Mouse (Mus musculus): ENCODE results near the gene Gm17409.

The Gm17409 gene

DNA sequence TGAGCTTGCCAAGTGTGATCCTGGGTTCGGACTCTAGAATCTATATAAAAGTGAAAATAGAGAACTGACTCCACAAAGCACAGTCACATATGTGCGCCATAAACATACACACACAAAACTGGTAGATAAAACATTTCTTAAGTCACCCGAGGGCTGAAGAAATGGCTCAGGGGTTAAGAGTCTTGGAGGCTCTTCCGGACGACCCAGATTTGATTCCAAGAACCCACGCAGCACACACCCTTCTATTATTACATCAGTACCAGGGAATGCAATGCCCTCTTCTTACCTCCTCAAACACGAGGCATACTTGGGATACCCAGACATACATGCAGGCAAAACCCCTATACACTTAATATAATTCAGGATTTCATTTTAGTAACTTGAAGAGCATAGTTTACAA, at the start of gene Gm17409:
TSS of gene Gm17409 (plus strand) at position 301 of the 400 bp plus-strand sequence.
- CTCF ChIA-PET, result no interaction called here

DNA sequence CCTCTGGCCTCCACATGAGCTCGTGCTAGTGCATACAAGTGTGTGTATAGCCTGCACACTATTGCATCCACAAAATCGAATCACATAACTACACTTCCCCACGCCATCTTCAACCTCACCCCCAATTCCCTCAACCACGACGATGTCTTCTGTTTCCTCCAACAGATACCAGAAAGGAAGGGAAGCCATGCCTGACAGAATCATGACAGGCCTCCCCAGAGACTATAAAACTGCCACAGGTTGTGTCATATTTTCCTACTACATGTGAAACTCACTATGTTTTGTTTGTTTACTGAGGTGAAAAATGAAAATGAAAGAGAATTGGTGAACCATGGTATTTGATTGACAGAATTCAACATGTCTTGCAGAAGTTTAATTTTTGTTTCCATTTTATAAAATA, 46.6 kb upstream of the Gm17409 start:
- CTCF ChIA-PET, result interaction anchor here (0.7 kb wide), 1 partner anchor 10 kb away, joined by 3 read pairs; no protein-coding TSS in a partner anchor

DNA sequence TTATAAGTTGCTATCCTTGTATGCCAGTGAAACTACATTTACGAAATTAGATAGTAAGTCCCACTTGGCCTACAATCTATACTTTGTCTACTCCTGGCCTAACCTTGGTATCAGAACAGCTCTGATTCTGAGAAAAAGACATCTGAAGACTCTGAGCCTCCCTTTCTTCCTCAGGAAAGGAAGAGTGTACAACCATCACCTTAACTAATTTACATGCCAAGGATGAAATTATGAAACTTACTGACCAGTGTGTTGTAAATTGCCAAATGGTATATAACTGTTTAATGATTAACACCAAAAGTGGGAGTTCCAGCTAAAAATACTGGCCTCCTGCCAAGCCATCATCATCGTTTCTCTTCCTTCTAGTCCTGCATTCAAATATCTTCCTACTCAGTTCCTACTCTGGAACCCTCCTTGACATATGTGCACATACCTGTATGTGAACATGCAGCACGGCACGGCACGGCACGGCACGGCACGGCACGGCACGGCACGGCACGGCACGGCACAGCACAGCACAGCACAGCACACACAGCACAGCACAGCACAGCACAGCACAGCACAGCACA, 44.4 kb upstream of the Gm17409 start:
- CTCF ChIA-PET, result no interaction called here

DNA sequence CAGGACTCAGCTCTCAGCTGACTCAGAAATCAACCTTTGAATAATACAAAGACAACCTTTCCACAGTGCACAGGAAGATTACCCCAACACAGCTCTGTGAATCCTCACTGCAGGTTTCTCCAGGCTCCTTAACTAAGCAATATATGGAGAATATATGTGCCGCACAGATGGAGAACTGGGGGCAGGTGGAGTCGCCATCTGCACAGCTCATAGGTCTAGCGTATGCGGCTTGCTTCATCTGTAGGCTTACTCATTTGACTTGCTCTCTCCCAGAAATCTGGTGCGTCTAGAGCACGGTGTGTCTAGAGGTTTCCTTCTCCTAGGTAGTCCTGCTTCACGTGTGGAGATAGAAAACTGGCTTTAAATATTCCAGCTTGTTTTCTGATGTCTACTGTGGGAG, 37.7 kb upstream of the Gm17409 start:
- CTCF ChIA-PET, result no interaction called here

DNA sequence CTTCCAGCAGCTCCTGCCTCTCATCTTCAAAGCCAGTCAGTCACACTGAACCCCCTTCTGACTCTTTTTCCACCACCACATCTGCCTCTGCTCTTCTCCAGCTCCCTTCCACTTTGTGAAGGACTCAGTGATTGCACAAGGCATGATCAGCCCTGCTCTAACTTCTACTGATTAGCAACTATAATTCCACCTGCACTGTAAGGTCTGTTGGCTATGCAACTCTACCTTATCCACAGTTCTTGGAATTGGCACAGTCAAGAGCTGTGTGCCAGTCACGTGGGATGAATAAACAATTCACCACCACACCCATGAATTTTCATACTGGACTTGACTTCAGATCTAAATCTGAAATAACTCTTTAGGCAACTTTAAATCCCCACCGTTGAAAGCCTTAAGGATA, 36.6 kb upstream of the Gm17409 start:
- CTCF ChIA-PET, result interaction anchor here (0.9 kb wide), 1 partner anchor 10 kb away, joined by 3 read pairs; no protein-coding TSS in a partner anchor

DNA sequence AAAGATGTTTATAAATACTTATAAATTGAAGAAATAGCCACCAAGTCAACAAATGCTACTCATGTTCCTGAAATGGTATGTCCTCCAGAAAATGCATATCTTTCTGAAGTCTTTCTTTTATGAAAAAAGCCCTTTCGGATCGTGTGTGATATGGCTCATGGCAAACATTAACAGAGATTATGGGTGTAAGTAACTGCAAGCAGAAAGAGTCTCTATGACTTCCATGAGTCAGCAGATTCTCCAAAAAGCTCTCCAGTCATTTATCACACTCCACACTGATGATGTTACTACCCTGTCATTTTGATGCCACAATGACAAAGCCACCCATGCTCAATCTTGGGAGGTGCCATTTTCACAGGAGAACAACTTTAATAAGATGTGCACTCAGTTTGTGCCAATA, 35.5 kb upstream of the Gm17409 start:
- CTCF ChIA-PET, result no interaction called here

DNA sequence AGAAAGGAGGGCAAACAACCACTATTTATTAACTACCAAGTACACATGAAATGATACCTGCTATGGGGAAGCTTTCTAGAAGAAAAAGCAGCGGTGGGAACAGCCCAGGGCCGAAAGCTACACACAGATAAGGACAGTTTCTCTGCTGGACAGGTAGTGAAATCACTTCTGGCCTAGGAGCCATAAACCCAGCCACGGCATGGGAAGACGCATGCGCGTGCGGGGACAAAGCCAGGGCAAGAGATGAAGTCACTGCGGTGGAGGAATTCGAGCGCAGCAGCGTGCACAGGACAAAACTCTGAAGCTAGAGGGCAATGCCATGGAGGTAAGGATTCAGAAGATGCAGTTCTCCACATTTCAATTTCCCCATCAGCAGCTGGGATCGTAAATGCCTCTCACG, 34.4 kb upstream of the Gm17409 start:
- CTCF ChIA-PET, result no interaction called here

DNA sequence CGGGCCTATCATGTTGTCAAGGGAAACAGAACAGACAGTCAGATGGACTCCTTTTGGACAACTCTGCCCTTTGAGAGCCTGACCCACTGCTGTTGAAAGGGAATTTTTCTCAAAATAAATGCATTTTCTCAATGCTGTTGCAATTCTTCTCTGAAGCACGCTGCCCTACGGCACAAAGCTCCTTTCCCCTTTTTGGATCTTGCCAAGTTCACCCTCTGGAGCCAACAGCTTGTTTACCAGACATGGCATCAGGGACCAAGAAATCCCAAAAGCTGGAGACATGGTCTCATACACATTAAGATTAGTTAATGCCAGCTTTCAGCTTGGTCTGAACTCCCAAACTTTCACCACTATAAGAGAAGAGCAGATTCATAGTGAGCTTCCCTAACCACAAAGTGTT, 33.0 kb upstream of the Gm17409 start:
- CTCF ChIA-PET, result interaction anchor here (0.6 kb wide), 1 partner anchor 1003 kb away, joined by 4 read pairs; no protein-coding TSS in a partner anchor

DNA sequence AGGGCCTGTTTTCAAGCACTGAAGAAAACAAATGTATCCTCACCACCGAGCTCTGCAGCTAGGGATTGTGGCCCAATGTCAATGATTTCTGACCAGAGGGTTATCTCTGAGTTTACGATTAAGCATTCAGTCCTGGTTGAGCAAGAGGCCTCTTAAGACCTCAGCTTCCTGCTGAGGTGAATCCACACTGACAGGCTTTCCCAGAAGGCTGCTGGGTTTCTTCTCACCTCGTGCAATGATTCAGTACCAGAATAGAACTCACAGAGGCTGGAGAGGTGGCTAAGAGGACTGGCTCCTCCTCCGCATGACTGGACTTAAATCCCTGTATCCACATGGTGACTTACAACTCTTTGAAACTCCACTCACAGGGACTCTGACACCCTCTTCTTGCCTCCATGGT, 26.8 kb upstream of the Gm17409 start:
- CTCF ChIA-PET, result no interaction called here

DNA sequence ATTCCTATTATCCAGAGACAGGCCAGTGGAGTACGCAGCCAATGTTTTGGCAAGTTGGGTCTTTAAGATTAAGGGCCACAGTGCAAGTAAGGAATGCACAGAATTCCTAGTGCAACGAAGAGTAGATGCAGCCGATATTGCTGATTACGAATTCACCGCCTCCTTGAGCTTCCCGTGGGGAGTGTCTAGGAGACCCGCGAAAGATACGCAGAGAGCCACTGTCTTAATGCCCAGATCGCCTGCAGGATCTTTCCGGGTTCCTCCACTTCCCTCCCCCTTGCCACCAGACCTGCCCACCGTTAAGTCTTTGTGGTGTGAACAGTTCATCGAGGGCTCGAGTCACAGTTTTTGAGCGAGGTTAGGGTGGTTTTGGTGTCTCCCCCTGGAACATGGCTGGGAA, 22.9 kb upstream of the Gm17409 start:
- CTCF ChIA-PET, result interaction anchor here (0.7 kb wide), 1 partner anchor 19 kb away, joined by 5 read pairs; no protein-coding TSS in a partner anchor

DNA sequence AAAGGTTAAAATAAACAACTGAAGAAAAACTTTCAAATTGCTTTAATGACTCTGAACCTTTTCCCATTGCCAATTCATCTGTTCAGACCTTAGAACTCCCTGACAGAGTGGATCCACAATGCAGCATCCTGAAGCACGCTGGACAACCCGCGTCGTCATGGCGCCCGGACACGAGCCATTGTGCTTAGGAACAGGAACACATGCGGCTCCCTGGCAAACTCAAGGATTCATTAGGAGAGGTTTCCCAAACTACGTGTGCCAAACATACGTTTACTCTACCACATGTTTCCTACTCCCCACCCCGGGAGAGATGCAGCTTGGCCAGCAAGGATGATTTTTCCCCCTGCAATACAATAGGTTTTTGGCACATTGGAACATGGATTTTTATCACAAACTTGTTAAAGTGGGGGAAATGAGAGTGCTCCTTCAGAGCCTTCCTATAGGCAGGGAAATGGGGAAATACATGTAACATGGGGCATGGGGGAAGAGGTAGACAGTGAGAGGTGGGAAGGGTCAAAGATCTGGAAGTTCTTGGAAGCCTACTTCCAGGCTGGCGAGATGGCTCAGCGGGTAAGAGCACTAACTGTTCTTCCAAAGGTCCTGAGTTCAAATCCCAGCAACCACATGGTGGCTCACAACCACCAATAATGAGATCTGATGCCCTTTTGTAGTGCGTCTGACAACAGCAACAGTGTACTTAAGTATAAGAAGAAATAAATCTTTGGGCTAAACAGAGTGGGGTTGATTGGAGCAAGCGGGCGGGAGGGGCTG, 15.6 kb upstream of the Gm17409 start:
- CTCF ChIA-PET, result no interaction called here

DNA sequence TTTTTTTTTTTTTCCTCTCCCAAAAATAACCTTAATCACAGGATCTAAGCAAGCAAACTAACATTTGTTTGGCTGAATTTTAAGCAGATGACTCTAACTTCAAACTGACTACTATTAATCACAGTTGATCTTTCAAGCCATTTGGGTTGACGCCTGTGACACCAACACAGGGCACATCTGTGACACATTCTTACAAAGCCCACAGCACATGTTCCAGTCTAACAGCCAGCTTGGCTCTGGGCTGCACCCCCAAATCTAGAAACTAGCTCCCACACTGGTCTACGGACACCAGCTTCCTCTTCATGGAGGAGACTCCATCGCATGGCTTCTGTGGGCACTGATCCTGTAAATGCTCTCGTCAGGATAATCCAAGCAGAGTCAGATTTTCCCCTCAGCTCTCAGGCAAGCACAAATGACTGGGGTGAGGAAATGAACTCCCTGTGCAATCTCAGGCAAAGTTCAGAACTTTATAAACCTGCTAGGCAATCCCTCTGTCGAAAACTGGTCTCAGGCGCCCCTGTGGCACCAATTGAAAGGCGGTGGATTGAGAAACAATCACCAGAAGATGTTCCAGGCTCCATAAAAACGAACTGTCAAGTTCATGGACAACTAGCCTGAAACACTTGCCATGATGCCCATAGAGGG, 13.0 kb upstream of the Gm17409 start:
- CTCF ChIA-PET, result no interaction called here

DNA sequence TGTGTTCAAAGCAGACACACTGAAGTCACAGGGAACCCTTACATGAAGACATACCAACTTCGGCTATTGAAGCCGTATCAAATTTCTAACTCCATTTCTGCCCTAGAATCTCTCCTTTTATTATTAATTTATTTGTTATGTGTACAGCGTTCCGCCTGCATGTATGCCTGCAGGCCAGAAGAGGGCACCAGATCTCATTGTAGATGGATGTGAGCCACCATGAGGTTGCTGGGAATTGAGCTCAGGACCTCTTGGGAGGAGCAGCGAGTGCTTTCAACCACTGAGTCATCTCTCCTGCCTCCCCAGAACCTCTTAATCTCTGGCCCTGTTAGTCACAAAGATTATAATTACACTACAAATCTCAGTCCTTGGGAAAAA, 12.4 kb upstream of the Gm17409 start:
- CTCF ChIA-PET, result no interaction called here

DNA sequence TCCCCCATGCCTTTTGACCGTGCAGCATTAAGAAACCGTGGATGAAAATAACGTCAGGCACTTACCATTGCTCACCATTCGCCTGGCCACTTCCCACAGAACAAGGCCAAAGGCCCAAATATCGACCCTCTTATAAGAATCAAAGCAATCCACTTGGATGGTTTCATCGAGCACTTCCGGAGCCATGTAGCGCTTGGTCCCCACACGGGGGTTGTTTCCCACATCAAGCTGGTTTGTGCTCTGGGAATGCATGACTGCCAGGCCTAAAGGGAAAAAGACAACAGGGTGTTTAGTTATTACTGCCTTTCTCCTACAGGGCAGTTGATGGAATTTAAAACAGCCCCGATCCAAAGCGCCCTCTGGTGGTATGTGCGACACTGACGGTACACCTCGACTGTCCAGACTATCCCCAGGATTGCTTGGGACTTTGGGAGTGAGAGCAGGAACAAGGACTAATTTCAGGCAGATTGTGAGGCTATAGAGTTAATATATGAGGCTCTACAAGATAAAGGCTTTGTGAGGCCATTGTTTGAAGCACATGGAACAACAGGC, 11.0 kb upstream of the Gm17409 start:
- CTCF ChIA-PET, result no interaction called here

DNA sequence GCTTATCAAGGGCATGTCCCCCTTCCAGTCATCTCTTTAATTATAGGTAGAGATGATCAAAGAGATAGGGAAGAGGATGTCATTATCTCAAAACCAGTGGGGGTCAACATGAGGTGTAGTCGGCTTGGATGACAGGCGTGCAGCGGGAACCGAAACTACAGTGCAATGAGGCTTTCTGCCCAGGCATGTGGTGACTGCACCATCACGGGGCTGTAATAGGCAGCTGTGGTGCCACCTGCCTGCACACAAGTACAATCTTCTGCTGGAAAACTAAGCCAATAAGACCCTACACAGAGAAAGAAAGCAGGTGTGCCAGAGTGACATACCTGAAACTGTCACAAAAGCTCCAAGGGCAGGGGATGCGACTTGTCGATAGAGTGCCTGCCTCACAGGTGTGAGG, 374 bp downstream of the Gm17409 start:
- CTCF ChIA-PET, result no interaction called here

DNA sequence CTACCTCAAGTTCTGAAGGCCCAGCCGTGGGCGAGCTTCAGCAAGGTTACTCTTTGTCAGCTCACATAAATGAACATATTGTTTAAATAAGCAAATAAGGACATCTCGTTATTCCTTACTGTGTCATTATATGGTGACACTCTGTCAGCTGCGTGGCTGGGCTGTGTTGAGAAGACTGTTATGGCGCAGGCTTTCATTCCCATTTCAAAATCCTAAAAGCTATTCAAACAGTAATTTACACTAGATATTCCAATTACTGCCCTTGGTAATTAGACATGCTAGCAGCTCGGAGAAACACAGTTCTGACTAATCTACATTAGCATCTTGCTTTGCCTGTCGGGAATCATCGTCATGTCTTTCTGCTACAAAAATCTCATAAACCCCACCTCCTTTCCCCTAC, 5.7 kb downstream of the Gm17409 start:
- CTCF ChIA-PET, result no interaction called here

DNA sequence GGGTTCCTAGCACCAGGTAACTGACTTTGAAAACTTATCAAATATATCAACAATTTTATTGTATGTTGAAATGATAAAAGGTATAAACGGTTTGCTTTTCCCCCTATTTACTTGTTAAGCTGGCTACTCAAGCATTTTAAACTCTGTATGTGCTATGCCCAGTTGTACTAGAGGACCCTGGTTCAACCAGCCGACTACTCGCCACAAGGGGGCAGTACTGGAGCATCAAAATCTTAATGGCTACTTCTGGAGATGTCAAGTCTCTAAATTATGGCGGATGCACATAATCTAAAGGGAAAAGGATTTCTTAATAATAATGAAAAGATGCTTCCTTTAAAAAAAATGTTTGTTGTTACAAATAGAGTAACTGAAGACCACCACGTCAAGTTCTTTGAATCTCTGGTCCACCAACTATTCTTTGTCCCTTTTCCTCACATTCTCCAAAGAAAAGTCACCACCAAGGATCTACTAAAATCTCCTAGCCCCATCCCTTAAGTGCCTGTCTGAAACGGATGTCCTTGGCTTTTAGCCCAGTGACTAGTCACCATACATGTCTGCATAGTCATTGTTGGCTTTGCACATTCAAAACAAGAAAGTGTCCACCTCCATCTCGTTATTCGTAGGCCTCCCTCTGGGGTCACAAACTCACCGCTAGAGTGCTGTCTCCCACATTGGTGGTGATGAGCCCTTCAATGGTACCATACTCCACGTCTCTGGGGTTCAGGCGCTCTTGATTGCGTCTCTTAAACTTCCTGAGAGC, 7.2 kb downstream of the Gm17409 start:
- CTCF ChIA-PET, result no interaction called here

DNA sequence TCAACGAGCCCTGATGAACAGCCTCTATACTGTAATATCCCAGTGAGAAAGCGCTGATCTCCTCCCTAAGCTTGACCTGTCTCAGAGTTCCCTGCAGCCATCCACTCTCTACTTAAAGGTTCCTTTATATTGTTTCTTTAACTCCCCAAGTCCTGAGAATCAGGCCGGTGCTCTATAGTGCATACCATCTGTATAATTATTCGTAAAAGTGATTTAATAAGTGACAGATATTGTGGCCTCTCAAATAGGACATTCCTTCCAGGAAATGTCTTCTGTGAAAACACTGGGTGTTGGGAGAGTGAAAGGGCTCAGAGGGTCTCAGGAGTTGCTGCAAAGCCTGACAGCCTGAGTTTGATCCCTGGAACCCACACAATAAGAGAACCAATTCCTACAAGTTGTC, 8.2 kb downstream of the Gm17409 start:
- CTCF ChIA-PET, result no interaction called here

DNA sequence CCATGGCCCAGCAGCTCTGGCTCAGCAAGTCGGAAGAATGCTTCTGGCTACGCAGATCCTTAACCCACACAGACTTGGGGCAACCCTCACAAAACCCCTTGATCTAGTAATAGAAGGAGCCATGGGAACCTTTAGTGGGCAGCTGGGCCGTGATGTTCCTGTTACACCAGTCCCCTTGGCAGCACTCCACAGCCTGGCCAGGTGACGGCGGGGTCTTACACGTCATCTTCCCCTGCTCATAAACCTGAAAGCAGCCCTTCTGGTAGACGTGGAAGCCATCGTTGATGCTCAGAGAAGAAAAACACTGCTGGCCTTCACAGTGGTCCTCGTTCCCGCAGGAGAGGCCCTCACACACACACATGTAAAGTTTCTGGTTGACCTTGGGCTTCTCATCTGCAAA, 9.6 kb downstream of the Gm17409 start:
- CTCF ChIA-PET, result interaction anchor here (0.7 kb wide), 1 partner anchor 60 kb away, joined by 26 read pairs; no protein-coding TSS in a partner anchor

DNA sequence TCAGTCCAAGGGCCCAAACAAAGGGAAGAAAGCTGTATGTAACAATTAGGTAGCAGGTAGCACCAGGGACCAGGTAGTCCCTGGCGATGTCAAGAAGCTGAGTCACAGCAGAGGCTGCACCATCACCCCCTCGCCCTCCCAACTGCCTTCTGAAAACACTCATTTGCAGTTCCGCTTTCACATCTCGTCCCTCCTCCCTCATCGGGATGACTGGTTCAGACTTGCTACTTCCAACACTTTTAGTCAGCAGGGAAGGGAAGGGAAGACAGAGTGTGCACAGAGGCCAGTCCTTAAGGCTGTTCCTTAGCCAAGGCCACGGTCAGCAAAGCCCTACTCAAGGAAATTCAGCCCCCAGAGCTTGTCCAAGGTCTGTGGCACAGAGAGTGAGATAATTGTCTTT, 10.8 kb downstream of the Gm17409 start:
- CTCF ChIA-PET, result no interaction called here

DNA sequence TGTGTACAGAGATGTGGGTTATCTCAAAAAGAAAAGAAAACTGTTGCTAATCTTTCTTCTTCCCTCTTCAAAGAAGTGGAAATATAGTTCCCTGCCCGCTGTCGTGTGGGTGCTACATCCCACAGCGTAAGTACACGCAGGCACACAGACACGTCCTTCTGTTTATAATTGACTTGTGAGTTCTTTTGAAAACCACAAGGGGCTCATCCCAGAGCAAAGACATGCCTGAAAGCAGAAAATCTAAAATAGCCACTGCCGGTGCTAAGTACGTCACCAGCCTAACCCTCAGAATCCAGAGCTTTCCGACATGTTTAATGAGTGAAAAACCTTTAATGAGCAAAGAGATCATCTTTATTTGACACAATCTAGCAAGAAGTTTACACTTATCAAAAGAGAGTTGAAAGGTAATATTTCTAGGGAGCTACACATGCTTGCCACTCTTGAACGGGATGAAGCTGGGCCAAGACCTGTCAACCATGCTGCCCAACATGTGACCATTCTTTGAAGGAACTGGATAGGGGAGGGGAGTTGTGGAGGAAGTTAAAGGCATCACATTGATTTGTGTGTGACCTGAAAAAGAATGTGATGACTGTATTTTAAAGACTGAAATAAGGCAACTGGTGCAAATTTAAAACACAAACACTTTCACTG, 11.7 kb downstream of the Gm17409 start:
- CTCF ChIA-PET, result no interaction called here

Measured in spleen, embryonic (tissue).